Mouse (Mus musculus) layer of hippocampus, adult 11-12 months (tissue): ENCODE results near the gene Asdurf.
"Not testable (repeated sequence)": the region's sequence is repeated elsewhere in the genome, so short reads cannot be mapped to it uniquely, and the experiment has no call there.

Source experiments
- DNase-seq: peaks from one replicate; pipeline ENCODE4 v3.0.0; 2022; ENCODE audit warnings: low spot score

Asdurf gene

DNA sequence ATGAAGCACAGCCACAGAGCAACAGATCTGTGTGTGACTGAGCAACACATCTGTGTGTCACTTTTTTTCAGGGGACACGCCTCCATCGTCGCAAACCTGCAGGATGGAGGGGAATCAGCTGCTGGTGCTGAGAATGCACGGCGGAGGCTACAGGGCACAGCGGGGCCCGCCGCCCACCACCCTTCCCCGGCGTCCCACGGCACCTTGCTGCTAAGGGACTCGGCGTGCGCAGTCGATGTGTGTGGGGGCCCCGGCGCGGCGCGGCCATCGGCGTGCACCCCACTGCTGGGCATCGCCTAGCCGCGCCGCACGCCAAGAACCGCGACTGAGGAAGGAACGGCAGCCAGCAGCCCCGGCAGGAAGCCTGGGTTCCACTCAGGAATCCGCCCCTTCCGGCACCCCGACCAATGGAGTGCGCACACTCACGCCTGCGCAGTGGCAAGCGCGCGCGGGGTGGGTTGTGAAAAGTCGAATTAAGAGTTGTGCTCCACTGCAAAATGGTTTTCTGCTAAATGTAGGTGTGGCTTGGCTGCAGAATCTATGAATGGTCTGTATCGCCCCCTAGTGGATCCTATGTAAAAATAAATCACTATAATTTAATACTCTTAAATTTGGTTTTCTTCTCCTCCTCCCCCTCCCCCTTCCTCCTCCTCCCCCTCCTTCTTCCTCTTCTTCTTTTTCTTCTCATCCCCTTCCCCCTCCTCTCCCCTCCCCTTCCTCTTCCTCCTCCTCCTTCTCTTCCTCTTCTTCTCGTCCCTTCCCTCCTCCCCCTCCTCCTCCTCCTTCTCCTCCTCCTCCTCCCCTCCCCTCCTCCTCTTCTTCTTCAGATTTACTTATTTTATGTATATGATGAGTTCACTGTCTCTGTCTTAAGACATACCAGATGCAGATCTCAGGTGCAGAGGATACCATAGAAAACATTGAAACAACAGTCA, at the start of gene Asdurf, which contains the start of the genes Gm28551 and Asnsd1:
Asdurf (minus strand) TSS at position 293 of the 935 bp plus-strand sequence.
Gm28551 (minus strand) TSS at position 341 of the 935 bp plus-strand sequence.
Asnsd1 (minus strand) TSS at position 426 of the 935 bp plus-strand sequence.
- DNase-seq, result peak; percentile 98

DNA sequence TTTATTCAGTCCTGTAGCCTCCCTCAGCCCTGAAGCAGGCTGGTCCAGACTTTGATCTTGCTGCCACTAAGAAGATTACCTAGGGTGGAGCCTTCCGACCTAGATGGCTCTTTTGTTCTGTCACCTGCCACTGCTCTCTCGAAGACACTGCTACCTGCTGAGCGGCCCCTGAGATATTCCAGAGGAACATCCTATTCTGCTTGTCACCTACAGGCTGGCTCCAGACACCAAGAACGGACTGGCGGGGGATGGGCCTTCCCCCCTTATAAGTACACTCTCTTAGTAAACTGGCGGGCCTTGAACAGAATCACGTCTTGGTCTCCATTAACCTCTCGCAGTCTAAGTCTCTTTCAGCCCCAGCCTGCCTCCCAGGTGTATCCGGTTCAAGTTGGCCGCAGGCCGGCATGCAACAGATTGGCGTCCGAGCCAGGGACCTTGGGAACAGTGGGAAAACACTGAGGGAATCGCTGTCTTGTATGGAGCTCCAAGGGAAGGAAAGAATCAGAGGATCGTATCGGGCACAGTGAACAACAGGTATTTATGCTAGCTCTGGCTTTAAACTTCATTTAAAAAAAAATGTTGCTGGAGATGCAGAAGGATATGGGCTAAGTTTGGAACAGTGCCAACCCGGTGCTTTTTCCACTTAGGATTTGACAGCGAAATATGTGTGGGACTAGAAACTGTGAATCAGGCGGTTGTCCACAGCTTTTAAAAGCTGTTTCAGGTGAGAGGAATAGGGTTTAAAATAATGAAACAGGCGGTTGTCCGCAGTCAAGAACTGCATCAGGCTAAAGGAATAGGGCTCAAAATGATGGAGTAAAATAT, 41.7 kb upstream of the Asdurf start:
- peak; percentile 3 for DNase-seq

DNA sequence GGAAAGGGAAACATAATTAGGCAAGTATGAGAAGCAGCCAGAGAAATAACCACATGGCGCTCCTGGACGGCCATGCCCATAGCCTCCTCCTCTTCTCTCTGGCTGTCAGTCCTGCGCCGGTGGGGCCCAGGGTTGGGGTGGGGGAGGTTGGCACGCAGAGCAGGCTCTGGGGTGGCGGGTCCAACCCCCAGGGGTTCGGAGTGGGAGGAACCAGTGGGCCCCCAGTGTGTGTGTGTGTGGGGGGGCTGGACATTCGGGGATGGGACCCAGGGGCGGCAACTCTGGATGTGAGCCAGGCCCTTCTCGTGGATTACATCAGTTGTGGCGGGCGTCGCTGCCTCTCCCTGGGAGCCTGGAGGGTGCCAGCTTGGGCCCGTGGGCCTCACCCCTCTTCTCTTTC, 36.3 kb upstream of the Asdurf start:
- no peak for DNase-seq

DNA sequence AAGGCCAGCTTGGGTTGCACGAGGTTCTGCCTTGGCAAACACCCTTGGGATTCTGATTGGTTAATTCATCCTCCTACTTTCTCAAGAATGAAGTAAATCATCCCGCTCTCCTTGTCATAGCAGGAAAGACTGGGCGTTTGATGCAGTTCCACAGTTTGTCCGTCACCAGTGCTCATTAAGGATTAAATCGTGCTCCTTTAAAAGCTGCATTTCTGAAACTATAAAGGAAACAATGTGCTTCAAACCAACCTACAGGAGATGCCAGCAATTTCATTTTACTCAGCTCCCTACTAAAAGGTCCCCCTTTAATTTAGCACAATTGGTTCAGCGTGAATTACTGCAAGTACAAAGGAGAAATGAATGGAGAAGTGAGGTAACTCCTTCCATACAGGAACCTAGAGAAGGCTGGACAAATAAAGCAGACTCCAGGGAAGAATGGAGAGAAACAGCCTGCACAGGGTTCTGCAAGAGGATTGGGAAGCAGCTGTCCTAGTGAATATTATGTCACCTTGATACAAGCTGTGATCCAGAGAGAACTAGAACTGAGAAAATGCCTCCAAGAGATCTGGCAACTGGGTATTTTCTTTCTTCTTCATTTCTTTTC, 31.8 kb upstream of the Asdurf start:
- no peak for DNase-seq

DNA sequence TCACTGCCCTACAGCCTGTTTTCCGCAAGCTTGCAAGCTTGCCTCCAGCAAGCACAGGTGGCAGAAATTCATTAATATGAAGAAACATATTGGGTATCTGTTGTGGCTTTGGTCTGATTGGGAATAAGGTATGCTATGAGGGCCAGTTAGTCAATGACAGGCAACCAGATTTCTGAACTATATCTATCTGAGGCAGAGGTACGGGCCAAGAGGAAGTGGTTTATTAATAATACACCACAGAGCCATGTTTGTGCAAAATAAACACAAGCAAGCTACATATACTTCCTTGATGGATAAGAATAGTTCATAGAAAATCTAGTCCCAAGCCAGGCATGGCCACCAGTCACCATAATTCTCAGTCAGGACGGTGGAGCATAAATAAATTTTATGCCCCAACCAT, 25.3 kb upstream of the Asdurf start:
- DNase-seq, result no peak

DNA sequence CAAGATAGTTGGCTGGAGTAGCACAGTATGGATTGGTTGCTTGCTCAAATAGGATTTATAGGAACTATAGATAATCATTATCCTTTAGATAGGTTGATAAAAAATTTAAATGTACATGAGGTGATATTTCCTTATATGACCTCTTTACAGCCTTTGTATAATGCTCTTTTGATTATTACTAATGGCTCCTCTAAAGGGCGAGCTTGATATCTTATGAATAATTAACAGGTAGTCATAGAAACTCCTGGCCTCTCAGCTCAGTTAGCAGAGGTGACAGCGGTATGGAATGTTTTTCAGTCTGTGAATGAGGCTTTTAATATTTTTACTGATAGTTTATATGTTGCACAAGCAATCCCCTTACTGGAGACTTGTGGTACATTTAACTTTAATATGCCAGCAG, 23.5 kb upstream of the Asdurf start:
- DNase-seq, result not testable (repeated sequence)

DNA sequence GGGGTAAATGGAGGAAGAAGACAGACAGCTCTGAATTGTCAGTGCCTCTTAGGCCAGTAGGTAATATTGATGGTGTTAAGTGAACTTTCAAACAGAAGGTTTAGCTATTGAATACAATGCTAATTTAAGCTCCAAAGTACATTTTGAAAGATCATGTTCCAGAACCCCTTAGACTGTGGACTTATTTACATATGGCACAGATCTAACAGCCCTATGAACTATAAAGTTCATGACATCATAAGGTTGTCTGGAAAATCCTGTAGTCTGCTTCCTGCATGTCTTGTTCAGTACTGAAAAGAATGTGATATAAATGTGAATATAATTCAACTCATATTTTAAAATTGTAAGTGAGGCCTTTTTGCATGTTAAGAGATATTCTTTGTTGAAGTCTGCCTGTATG, 6.6 kb upstream of the Asdurf start:
- DNase-seq, result no peak

DNA sequence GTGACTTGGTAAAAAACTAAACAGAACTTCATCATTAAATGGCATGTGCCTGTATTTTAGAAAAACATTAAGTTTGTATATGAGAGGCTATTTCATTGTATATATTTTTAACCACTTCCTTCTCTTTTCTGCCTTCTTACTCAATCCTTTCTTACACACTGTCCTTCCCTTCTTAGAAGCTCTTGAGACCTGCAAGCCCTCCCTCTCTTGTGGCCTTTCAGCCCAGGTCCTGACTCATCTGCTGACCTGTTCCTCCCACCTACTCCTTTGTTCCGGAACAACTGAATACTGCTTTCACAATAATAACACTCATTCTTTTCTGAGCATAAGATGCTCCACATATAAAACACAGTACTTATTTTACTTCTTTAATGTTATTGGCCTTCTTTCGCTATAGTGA, 11.3 kb downstream of the Asdurf start:
- DNase-seq, result no peak

DNA sequence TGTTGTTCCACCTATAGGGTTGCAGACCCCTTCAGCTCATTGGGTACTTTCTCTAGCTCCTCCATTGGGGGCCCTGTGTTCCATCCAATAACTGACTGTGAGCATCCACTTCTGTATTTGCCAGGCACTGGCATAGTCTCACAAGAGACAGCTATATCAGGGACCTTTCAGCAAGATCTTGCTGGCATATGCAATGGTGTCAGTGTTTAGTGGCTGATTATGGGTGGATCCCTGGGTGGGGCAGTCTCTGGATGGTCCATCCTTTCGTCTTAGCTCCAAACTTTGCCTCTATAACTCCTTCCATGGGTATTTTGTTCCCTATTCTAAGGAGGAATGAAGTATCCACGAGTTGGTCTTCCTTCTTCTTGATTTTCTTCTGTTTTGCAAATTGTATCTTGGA, 15.0 kb downstream of the Asdurf start:
- not testable (repeated sequence) for DNase-seq

DNA sequence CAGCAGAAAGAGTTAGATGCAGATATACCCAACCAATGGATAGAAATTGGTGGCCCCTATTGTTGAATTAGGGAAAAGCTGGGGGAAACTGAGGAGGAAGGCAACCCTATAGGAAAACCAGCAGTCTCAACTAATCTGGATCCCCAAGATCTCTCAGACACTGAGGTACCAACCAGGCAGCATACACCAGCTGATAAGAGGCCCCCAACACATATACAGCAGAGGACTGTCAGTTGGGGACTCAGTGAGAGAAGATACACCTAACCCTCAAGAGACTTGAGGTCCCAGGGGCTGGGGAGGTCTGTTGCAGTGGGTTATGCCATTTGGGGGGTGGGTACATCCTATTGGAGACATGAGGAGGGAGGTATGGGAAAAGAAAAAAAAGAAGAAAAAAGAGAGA, 17.0 kb downstream of the Asdurf start:
- DNase-seq, result no peak

DNA sequence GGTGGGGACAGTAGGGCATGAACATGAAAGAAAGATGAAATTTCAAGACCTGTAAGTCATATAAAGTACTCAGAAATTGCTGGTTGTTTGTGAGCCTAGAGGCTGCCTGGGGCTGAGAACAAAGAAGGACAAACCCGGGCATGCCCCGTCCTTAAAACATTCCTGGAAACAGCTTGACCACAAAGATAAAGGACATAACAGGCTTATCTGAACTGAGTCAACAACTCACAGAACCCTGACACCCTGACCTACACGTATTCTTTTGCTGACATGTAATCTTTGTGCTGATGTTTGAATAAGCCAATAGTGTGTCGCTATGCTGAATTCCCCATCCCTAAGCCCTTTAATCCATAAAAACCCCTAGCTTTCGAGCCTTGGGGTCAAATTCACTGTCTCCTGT, 18.9 kb downstream of the Asdurf start:
- not testable (repeated sequence) for DNase-seq

DNA sequence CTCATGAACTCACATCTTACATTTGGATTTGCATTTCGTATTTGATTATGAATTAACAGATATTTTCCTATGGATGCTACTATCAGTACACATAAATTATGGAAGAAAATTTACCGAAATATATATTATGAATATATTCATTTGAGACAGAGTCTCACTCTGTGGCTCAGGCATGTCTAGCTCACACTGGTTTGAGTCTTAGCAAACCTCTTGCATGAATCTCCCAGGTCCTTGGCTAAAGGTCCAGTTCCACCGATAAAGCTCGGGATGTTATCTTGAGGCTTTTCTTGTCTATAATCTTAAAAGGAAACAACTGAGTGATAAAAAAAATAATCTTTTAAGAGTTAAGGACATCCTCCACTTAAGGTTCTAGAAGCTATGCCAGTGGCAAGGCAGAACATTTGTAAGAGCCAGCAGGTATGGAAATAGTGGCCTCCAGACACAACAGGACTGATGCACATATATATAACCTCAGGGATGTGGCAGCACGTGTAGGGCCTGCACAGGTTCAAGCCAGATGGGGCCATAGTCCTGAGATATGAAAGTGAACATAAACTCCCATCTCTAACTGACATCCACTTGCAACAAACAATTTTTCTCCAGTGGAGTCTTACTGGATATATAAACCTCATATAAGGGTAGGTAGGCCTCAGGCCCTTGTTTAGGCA, 27.5 kb downstream of the Asdurf start:
- no peak for DNase-seq

DNA sequence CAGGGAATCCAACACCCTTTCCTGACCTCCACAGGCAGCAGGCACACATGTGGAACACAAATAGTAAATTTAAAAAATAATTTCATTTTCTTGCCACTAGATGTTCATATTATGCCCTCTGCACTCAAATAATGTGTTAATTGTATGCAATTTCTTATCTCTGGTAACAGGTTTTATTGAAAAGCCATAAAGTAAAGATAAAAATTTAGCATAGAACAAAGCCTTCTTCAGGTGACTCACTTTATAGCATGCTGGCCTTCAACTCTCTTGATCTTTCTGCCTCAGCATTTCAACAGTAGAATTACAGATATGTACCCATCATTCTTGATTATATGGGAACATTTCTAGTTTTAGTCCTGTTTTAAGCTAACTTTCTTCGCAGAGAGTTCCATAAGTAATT, 28.1 kb downstream of the Asdurf start:
- no peak for DNase-seq

DNA sequence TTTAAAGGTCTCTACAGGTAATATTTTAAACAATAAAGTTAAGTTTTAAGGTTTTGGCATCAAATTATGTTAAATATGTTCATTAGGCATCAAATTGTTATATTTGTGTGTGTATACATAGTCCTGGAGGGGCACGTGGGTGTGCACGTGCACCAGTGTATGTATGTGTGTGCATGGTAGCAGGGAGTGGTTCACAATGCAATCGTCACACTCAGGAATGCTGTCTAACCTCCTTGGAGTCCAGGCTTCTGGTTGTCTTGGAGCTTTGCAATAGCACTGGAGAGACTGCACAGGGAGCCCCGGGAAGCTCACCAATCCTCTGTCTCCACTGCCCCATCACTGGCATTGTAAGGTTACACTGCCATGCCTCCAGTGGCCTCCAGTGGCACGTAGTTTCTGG, 29.2 kb downstream of the Asdurf start:
- DNase-seq, result no peak

DNA sequence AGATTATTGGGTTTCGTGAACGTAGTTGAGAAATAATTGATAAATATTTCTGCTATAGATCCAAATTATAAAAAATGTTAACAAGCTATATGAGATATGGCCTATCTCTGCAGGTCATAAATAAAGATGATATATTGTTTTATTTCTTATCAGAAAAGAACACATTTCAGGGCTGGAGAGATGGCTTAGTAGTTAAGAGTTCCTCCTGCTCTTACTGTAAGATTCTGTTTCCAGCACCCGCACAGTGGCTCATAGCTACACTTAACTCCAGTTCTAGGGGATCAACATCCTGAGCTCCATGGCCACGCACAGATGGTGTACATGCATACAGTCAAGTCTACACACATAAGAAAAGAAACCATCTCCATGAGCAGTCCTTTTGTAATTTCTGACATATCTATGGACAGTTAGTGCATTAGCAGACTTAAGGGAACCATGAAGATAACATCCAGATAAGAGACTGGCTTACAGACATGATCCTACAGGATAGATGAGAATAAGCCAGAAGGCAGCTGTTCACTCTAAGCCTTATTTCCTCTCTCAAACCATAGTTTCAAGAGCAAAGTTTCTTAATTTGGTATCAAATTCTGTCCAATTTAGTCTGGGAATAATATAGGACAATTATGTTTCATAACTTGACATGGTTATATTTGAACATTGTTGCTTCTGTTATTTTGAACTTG, 30.6 kb downstream of the Asdurf start:
- DNase-seq, result no peak

DNA sequence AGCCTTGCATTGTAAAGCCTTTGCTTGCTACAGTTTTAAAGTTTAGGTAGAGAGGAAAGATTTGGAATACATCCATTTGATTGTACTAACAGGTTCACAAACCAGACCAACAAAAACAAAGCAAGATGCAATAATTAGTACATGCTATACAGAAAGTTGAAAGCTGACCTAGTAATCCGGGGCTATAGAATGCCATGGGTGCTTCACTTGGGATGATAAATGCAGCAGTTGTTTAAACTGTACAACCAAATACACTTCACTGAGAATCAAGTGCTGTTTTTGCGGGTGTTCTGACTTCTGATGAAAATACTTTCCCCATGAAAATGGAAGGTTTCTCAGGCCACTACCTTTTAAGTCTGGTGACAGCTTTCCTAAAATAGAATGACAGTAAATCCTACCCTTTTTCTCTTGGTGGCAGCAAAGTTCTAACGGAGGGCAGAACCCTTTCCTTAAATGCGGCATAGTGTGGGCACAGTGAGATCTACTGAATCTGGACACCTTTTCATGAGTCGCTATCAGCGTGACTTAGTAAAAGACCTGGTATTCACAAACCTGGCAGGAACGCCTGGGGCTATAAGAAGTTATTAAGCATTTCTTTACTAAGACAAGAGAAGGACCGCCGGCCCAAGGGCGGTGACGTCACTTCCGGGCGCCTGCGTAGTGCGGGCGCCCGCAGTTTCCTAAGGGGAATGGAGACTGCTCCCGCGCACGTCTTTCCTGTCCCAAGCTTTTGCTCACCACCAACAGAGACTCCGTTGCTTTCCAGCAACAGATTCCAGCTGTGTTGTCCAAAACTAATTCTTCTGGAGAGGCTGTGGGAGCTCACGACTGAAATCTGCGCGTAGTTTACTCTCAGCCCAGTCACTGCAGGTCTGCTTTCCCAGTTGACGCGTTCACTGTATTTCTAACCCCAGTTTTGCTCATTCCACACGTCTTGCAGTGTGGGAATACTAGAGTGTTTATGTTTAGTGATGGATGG, 39.1 kb downstream of the Asdurf start, which contains the start of gene Osgepl1:
Osgepl1 (plus strand) TSS at position 636 of the 979 bp plus-strand sequence.
- DNase-seq, result peak; percentile 85

DNA sequence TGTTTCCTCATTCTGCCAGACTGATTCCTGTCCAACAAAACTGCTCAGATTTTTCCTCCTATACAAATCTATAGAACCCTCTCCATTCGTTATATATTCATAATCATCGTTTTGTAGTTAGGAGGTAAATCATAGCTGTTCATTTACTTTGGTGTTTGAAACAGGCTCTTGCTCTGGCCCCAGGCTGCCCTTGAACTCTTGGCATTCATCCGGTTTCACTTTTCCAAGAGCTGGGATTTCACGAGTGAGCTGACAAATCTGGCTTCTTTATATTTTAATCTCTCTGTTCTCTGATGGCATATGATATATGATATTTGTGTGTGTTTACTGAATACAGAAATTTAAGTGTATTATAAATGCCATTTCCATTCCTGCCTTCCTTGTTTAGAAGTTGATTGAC, 51.9 kb downstream of the Asdurf start:
- DNase-seq, result no peak
